8 mouse cellular contexts compared by ENCODE assay signal in the genomic region with DNA sequence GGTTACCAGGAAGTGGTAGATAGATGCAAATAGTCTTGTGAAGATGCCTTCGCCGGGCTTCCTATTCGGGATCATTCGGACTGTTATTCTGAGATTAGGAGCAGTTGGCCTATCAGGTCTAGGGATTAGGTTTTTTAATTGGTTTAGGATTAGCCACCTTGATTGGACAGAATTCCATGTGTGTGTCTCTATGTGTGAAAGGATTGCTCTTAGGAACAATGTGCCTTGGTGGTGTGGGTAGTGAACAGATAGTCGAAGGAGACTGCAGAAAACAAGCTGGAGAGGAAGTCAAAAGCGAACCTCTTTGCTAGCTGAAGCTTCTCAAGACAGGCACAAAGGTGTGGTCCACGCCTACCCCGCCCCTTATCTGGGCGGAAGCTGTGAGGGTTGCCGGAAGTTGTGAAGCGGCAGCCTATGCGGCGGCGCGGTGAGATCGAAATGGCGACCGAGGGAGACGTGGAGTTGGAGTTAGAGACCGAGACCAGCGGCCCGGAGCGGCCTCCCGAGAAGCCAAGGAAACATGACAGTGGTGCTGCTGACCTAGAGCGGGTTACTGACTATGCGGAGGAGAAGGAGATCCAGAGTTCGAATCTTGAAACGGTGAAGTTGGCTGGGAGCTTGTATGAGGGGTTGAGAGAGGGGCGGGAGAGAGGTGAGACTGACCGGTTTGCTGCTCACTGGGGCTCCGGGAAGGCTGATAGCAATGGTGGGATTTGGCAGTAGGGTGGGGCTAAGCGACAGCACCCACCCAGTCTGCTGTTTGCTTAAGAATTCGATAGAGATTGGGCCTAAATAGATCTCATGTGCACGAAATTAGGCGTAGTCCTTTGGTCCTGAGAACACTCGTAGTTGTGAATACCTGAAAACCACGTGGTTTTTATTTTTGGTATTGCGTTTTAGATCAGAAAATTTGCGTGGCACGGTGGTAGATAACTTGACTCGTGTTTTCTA. TPM values are rescaled to one million over a fixed set of nuclear protein-coding genes. Genes with fewer than 3 reads are reported as not detected.
DNase-seq lines count a peak whose midpoint lies in the region; ATAC-seq lines count a peak whose summit lies in the region.

A gene (minus strand): TSS at position 90 of the 951 bp plus-strand sequence.

- DNase-seq in adrenal gland, postnatal 10 days, result peak; percentile 91
- peak; percentile 87 for DNase-seq in embryo, embryonic 9.5 days (ENCODE audit: extremely low spot score)
- peak; percentile 70 to 73 for DNase-seq in gastrocnemius, postnatal 36 days
- peak; percentile 84 to 86 for DNase-seq in left cerebral cortex, postnatal 36 days (ENCODE audit: low spot score in 2 of 2)
- DNase-seq in midbrain, embryonic 10.5 days (ENCODE audit: low spot score), result peak; percentile 87
- peak; percentile 80 to 83 for DNase-seq in right cerebral cortex, postnatal 36 days (ENCODE audit: low spot score in 2 of 2)
- peak; percentile 77 to 86 for DNase-seq in urinary bladder, postnatal 4 days (ENCODE audit: low spot score in 2 of 2)

- ATAC-seq in intestine, embryonic 16.5 days, result peak; percentile 93

- peak within 1 kb of the TSS; percentile 78 for H3K27ac ChIP-seq in intestine, embryonic 16.5 days (ENCODE audit: low read length)
- peak within 1 kb of the TSS; percentile 87 for H3K27ac ChIP-seq in midbrain, embryonic 10.5 days (replicated peaks)

- H3K36me3 ChIP-seq in intestine, embryonic 16.5 days (ENCODE audit: control insufficient read depth, insufficient read depth, low read length), result peaks cover 3% of the 10 kb centered on the region; the same call in 1 of the 2 replicates
- peaks cover 60% of the 10 kb centered on the region for H3K36me3 ChIP-seq in midbrain, embryonic 10.5 days

- H3K9ac ChIP-seq in intestine, embryonic 16.5 days (ENCODE audit: low read depth, low read length), result peak within 1 kb of the TSS; percentile 82

- intact Hi-C loops in gastrocnemius, postnatal 36 days (cut with DNase I), result no loop called here
- intact Hi-C loops in left cerebral cortex, postnatal 36 days (cut with DNase I), result no loop called here

- H3K9me3 ChIP-seq in intestine, embryonic 16.5 days (ENCODE audit: control insufficient read depth, low read length), result no peaks in the 10 kb centered on the region
- H3K9me3 ChIP-seq in midbrain, embryonic 10.5 days (replicated peaks), result no peaks in the 10 kb centered on the region

- no peaks in the 10 kb centered on the region for H3K27me3 ChIP-seq in intestine, embryonic 16.5 days (replicated peaks; ENCODE audit: control insufficient read depth, insufficient read depth, low read length)
- no peaks in the 10 kb centered on the region for H3K27me3 ChIP-seq in midbrain, embryonic 10.5 days (ENCODE audit: low read depth, poor library complexity, severe bottlenecking)

- 3% methylated on average over 41 of the region's 41 CpGs for WGBS in intestine, embryonic 16.5 days
- 4% methylated on average over 41 of the region's 41 CpGs for WGBS in midbrain, embryonic 10.5 days

- H3K4me2 ChIP-seq in intestine, embryonic 16.5 days (ENCODE audit: low read depth, low read length), result peak within 1 kb of the TSS; percentile 63

- peak within 1 kb of the TSS; percentile 75 for H3K4me3 ChIP-seq in intestine, embryonic 16.5 days (ENCODE audit: low read length)
- peak within 1 kb of the TSS; percentile 80 for H3K4me3 ChIP-seq in midbrain, embryonic 10.5 days

- peaks cover 11% of the 10 kb centered on the region for H3K4me1 ChIP-seq in intestine, embryonic 16.5 days (ENCODE audit: control insufficient read depth, insufficient read depth, low read length)
- peaks cover 23% of the 10 kb centered on the region for H3K4me1 ChIP-seq in midbrain, embryonic 10.5 days

RNA-seq across cellular contexts. Expression of the gene that starts here (rescaled TPM):
- total RNA-seq in adrenal gland, postnatal 10 days (2021), result under 1 TPM in 1 of 2 experiments, not detected in 1; 0.24 TPM
- total RNA-seq in gastrocnemius, postnatal 36 days (2021), result not detected
- polyA plus RNA-seq in intestine, embryonic 16.5 days (2015; fragmentation: Nextera tagmentation; extraction: Ambion mirVana), result 0.13 TPM in 1 of 2 replicates, not detected in the other
- total RNA-seq in left cerebral cortex, postnatal 36 days (2021), result under 1 TPM; 0.27 to 0.39 TPM
- polyA plus RNA-seq in midbrain, embryonic 10.5 days (2016; fragmentation: Nextera tagmentation; extraction: Ambion mirVana), result 0.28 and 0.88 TPM in 2 replicates

Comparison
In these comparisons a context has a peak if more than half of its experiments do, and no peak if none do; other contexts are left out.
1. Peak in every context shown above with its lines: DNase-seq, ATAC-seq, H3K4me3 ChIP-seq and H3K27ac ChIP-seq.
2. Peak in DNase-seq in adrenal gland, postnatal 10 days; RNA of the gene not detected or under 1 TPM.
3. Peak in DNase-seq in gastrocnemius, postnatal 36 days; RNA of the gene not detected or under 1 TPM.
4. Peak in ATAC-seq, H3K4me3 ChIP-seq, H3K27ac ChIP-seq, H3K9ac ChIP-seq and H3K4me2 ChIP-seq in intestine, embryonic 16.5 days; RNA of the gene not detected or under 1 TPM.
5. Peak in DNase-seq in left cerebral cortex, postnatal 36 days; RNA of the gene not detected or under 1 TPM.
6. Peak in DNase-seq, H3K4me3 ChIP-seq and H3K27ac ChIP-seq in midbrain, embryonic 10.5 days; RNA of the gene not detected or under 1 TPM.